Mouse (Mus musculus) liver, embryonic 16.5 days (tissue): ENCODE data around the gene Tmtc4. TPM values are rescaled to one million over a fixed set of nuclear protein-coding genes. Genes with fewer than 3 reads are reported as not detected.

ENCODE experiments used
- ATAC-seq: fragments of 200-750 bp; cut with Nextera tagmentation; 2 replicates; pipeline ENCODE4 v1.8.0; 2017; ENCODE audit warnings: low read depth, mild to moderate bottlenecking, moderate number of reproducible peaks, moderate library complexity
- H3K27ac ChIP-seq: fragments of 300-500 bp; sonication (generic); 2 replicates; pipeline ENCODE4 v1.5.1; 2014; ENCODE audit warnings: mild to moderate bottlenecking, low read length
- H3K27me3 ChIP-seq: fragments of 300-500 bp; sonication (generic); 2 replicates; pipeline ENCODE4 v1.6.1; 2014; ENCODE audit warnings: low read depth, low read length, mixed read lengths; ENCODE audit not compliant: control insufficient read depth, insufficient read depth
- H3K36me3 ChIP-seq: fragments of 300-500 bp; sonication (generic); 2 replicates; pipeline ENCODE4 v1.6.1; 2014; ENCODE audit warnings: mild to moderate bottlenecking; ENCODE audit not compliant: control insufficient read depth, insufficient read depth
- H3K4me1 ChIP-seq: fragments of 300-500 bp; sonication (generic); 2 replicates; pipeline ENCODE4 v1.6.1; 2014; ENCODE audit warnings: low read depth, low read length, mixed read lengths; ENCODE audit not compliant: control insufficient read depth
- H3K4me2 ChIP-seq: fragments of 300-500 bp; sonication (generic); 2 replicates; pipeline ENCODE4 v1.6.1; 2014; ENCODE audit warnings: low read depth, low read length, mixed read lengths
- H3K4me3 ChIP-seq: fragments of 300-500 bp; sonication (generic); 2 replicates; pipeline ENCODE4 v1.5.1; 2014; ENCODE audit warnings: low read depth, mild to moderate bottlenecking, low read length
- H3K9ac ChIP-seq: fragments of 300-500 bp; sonication (generic); 2 replicates; pipeline ENCODE4 v1.6.1; 2014; ENCODE audit warnings: low read depth, low read length
- H3K9me3 ChIP-seq: fragments of 300-500 bp; sonication (generic); replicated peaks from 2 replicates; pipeline ENCODE4 v1.6.1; 2016; ENCODE audit warnings: low read length; ENCODE audit not compliant: control insufficient read depth
- WGBS: fragments of 180-500 bp; shearing (Covaris S2); extraction: QIAGEN DNeasy Blood & Tissue Kit; methylation state at CpG from one replicate; pipeline ENCODE4 v1.1.7; 2014; ENCODE audit not compliant: insufficient replicate concordance; 5-methylcytosine and 5-hydroxymethylcytosine counted together
- polyA plus RNA-seq: library from polyadenylated mRNA; unstranded; fragments of >200 nt; fragmentation: Nextera tagmentation; extraction: Ambion mirVana; gene quantifications from 2 replicates; pipeline ENCODE4 v1.2.1, GENCODE M21; 2015

The Tmtc4 gene
- polyA plus RNA-seq, 1 experiment from 2014 or later: 2.3 TPM

DNA sequence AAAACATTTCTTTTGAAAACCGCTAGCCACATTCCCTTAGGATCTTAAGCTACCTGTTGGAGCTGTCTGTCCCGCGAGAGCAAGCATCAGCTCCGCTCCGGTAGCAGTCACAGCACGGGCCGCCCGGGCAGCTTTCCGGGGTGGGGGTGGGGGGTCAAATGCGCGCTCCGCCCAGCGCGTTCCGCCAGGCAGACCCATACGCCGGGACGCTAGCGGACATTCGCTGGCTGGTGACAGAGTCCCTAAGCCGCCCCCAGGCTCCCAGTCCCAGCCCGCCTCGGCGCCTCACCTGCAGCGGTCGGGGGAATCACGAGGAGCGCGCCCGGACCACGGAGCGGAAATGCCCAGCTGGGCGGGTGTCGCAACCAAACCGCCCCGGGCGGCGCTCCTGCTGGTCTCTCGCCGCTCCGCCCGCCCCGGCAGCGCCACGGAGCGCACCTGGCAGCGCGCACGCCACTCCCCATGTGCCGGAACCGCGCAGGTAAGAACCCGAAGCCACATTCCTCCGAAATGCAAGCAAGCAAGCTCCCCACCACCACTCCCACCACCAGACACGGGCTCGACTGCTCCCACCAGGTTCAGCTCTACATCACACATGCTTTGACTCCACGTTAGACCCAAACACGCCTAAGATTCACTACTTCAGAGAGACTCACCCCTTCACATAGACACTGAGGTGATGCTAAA lies 70.9 kb downstream of the Tmtc4 start:
- under 1% methylated on average over 55 of the region's 58 CpGs for WGBS

DNA sequence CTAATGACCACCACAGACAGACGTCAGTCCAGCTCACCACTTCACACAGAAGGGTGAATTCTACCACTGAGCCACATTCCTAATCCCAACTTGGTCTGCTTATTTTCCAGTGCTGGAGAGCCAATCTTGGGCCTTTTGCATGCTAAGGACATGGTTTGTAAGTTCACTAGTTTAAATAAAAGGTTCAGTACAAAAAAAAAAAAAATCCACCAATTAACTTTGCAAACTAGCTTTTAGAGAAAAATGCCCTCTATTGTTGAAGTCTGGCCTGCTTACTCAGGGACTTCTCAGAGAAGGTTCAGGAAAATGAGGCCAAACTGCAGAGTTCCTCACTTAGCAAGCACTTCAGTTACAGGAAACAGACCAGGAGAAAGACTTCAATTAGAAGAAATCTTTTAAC lies 71.7 kb downstream of the Tmtc4 start:
- Histone ChIP-seq H3K4me1 (no peaks in the 10 kb centered on the region; the same call in 1 of the 2 replicates), H3K36me3 (no peaks in the 10 kb centered on the region), H3K9me3 (no peaks in the 10 kb centered on the region), H3K4me2 (peak overlapping the region; percentile 68), H3K27ac (peak overlapping the region; percentile 53), H3K27me3 (no peaks in the 10 kb centered on the region), H3K9ac (peak overlapping the region; percentile 71), H3K4me3 (peak overlapping the region; percentile 75)
- 63% methylated on average over 1 of the region's 1 CpGs for WGBS
- ATAC-seq: no peak

More for the DNA sequence above, 70.9 kb downstream of the Tmtc4 start:
- H3K4me2 ChIP-seq: peak overlapping the region; percentile 68
- peak overlapping the region; percentile 71 for H3K9ac ChIP-seq
- no peaks in the 10 kb centered on the region for H3K9me3 ChIP-seq
- H3K4me3 ChIP-seq: peak overlapping the region; percentile 75
- H3K27me3 ChIP-seq: no peaks in the 10 kb centered on the region
- H3K4me1 ChIP-seq: no peaks in the 10 kb centered on the region; the same call in 1 of the 2 replicates
- ATAC-seq: peak; percentile 80
- H3K27ac ChIP-seq: peak overlapping the region; percentile 79; the same call in 1 of the 2 replicates
- H3K36me3 ChIP-seq: no peaks in the 10 kb centered on the region

DNA sequence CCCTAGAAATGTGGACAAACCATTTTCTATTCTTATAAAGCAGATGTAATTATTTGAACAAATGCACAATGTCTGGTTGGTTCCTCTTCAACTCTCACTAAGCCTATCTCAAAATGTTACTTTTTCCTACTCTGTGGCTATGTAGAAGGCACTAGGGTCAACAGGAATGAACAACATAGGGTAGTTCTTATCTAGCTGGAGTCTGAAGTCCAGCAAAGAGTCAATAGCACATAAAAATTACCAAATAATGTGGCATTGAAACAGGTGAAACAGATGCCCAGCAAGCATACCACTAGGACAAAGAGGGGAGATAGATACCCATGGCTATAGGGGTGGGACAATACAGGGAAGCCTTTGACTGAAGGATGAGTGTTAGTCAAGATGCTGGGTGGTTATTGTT lies 72.6 kb downstream of the Tmtc4 start:
- H3K9me3 ChIP-seq: no peaks in the 10 kb centered on the region
- H3K4me2 ChIP-seq: peak overlapping the region; percentile 68
- H3K4me3 ChIP-seq: no peak overlapping the region; the same call in 1 of the 2 replicates
- ATAC-seq: peak; percentile 35; the same call in 1 of the 2 replicates
- no peaks in the 10 kb centered on the region for H3K27me3 ChIP-seq
- no peaks in the 10 kb centered on the region for H3K36me3 ChIP-seq
- no peaks in the 10 kb centered on the region; the same call in 1 of the 2 replicates for H3K4me1 ChIP-seq
- H3K27ac ChIP-seq: peak overlapping the region; percentile 55
- H3K9ac ChIP-seq: no peak overlapping the region

DNA sequence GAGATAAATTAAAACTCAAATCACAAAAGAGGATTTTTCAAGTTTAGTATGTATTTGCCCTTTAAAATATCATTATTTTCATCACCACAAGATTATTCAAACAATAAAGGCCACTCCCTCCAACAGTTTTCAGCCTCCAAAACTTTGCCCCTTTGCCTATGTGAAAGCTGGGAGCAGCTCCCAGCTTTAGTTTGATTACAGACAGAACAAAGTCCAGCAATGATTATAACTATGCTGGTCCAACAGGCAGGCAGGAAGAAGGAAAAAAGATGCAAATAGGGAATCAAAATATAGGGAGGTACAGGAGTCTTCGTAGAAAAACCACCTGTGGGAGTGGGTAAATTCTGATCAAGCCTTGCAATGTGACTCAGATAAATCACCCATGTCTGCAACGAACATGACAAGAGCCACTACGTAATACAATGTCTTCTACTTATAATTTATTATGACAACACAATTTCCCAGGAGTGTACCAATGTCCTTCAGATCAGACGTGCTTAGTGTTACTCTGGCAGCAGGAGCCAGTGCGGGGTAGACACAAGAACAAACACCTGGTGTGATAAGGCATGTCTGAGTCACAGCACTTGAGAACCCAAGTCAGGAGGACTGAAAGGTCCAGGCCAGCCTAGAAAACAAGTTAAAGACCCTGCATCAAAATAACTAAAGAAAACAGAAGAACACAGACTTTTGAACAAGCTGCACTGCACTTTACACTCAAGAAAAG lies 74.3 kb downstream of the Tmtc4 start:
- Histone ChIP-seq H3K4me3 (no peak overlapping the region), H3K27me3 (no peaks in the 10 kb centered on the region), H3K36me3 (no peaks in the 10 kb centered on the region), H3K4me1 (no peaks in the 10 kb centered on the region; the same call in 1 of the 2 replicates), H3K27ac (peak overlapping the region; percentile 30; the same call in 1 of the 2 replicates), H3K4me2 (no peak overlapping the region; the same call in 1 of the 2 replicates), H3K9me3 (no peaks in the 10 kb centered on the region), H3K9ac (no peak overlapping the region)
- peak; percentile 22; the same call in 1 of the 2 replicates for ATAC-seq
- WGBS: 72% methylated on average over 5 of the region's 5 CpGs

DNA sequence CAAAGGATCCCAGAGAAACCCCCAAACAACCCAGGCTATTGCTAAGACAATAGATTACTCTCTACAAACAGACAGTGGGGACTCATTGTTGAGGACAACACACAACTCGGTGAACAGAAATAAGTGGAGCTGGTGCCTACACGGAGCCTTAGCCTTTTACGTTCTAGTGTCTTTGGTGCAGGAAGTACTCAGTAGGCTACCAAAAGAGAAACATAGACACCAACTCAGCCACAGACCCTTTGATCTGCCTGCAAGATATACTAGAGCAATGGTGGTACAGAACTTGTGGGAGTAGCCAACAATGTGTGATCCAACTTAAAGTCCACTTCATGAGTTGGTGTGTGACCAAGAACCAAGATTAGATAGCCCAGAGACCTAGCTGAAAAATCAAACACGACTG lies 75.8 kb downstream of the Tmtc4 start:
- H3K4me1 ChIP-seq: no peaks in the 10 kb centered on the region; the same call in 1 of the 2 replicates
- ATAC-seq: no peak
- no peak overlapping the region for H3K9ac ChIP-seq
- H3K4me3 ChIP-seq: no peak overlapping the region
- H3K9me3 ChIP-seq: no peaks in the 10 kb centered on the region
- no peaks in the 10 kb centered on the region for H3K36me3 ChIP-seq
- H3K27ac ChIP-seq: no peak overlapping the region
- 80% methylated on average over 4 of the region's 4 CpGs for WGBS
- no peak overlapping the region for H3K4me2 ChIP-seq
- no peaks in the 10 kb centered on the region for H3K27me3 ChIP-seq

DNA sequence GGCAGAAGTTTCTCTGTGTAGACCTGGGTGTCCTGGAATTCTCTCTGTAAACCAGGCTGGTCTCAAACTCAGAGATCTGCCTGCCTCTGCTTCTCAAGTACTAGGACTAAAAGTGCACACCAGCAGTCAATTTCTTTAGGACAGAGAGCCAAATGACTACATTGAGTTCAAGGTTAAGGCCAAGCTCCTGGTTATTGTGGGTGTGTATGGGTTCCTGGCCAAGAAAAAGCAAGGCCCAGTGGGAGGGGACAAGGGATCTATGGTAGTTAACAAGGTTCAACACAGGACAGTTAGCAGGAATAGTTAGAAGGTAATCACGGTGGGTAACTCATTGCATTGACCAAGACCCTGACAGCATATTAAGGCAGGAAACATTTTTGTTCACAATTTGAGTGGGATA lies 78.8 kb downstream of the Tmtc4 start:
- Histone ChIP-seq H3K27me3 (no peaks in the 10 kb centered on the region), H3K4me3 (no peak overlapping the region), H3K4me1 (peaks cover 6% of the 10 kb centered on the region), H3K4me2 (no peak overlapping the region), H3K27ac (no peak overlapping the region), H3K9me3 (no peaks in the 10 kb centered on the region), H3K9ac (no peak overlapping the region), H3K36me3 (no peaks in the 10 kb centered on the region)
- no peak for ATAC-seq
- WGBS: 84% methylated on average over 1 of the region's 1 CpGs

DNA sequence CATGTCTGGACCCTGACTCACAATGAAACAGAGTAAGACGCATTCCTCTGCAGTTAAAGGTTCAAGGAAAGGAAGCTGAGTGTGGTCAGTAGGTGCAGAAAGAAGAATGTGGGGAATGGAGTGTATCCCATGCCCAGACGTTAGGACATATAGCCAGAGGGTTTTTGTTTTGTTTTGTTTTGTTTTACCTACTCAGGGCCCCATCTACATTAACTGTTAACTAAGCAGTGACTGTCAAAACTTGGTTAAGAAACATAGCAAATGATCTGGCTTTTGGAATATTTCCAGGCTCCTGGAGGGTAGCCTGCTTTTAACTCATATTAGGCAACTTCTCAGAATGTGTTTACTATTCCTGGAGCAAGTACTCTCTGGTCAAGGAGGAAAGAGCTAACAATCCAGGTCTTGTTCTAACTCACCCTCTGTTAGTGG lies 79.9 kb downstream of the Tmtc4 start:
- WGBS: 54% methylated on average over 2 of the region's 2 CpGs
- Histone ChIP-seq H3K27ac (0 out of 2 replicates have a peak overlapping the region, but pooled peaks have one; percentile 3), H3K4me1 (peaks cover 6% of the 10 kb centered on the region), H3K36me3 (no peaks in the 10 kb centered on the region), H3K9me3 (no peaks in the 10 kb centered on the region), H3K27me3 (no peaks in the 10 kb centered on the region), H3K4me2 (no peak overlapping the region), H3K9ac (no peak overlapping the region), H3K4me3 (no peak overlapping the region)
- peak; percentile 26; the same call in 1 of the 2 replicates for ATAC-seq

DNA sequence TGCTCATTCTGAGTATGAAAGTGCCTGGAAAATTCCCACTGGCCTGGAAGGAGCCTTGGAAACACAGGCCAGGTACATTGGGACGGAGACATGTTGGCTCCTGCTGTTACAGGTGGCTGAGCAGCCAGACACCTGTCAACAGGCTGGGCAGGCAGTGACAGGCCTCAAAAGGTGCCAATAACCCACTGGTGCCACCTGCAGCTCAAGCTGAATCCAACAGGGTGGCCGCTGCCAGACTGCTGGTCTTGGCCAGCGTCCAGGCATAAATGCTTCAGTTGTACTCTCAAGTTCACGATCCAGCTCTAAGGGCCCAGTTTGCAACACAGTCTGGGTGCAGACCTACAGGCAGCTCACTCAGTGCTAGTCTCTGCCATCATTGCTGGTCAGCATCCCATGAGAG lies 81.0 kb downstream of the Tmtc4 start:
- no peaks in the 10 kb centered on the region for H3K9me3 ChIP-seq
- peak; percentile 36; the same call in 1 of the 2 replicates for ATAC-seq
- peaks cover 6% of the 10 kb centered on the region for H3K4me1 ChIP-seq
- H3K9ac ChIP-seq: no peak overlapping the region
- no peaks in the 10 kb centered on the region for H3K27me3 ChIP-seq
- no peak overlapping the region for H3K4me2 ChIP-seq
- 67% methylated on average over 4 of the region's 4 CpGs for WGBS
- H3K36me3 ChIP-seq: no peaks in the 10 kb centered on the region
- H3K27ac ChIP-seq: no peak overlapping the region; the same call in 1 of the 2 replicates
- no peak overlapping the region for H3K4me3 ChIP-seq

DNA sequence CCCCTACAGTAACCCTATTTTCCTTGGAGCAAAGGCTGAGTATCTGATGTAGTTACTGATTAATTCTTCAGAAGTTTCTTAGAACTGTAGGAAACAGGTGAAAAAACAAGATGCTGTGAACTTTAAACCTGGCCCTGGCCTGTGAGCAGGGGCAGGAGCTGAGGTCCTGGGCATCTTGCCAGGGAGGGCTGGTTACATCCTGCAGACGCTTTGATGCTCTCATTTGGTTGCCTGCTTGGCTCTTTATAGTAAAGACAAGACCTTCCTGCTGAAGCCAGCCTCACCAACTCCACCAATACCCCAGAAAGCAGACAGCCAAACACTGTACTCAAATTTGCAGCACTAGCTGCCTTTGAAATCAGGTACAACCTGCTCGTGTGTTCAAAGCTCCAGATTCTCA lies 81.7 kb downstream of the Tmtc4 start:
- H3K4me3 ChIP-seq: no peak overlapping the region
- H3K9ac ChIP-seq: no peak overlapping the region
- peaks cover 6% of the 10 kb centered on the region for H3K4me1 ChIP-seq
- 44% methylated on average over 2 of the region's 2 CpGs for WGBS
- no peaks in the 10 kb centered on the region for H3K36me3 ChIP-seq
- H3K4me2 ChIP-seq: no peak overlapping the region
- H3K27ac ChIP-seq: no peak overlapping the region
- peak; percentile 55 for ATAC-seq
- no peaks in the 10 kb centered on the region for H3K27me3 ChIP-seq
- no peaks in the 10 kb centered on the region for H3K9me3 ChIP-seq
